Mouse (Mus musculus): Measurements from ENCODE around the gene Ano6. TPM values are rescaled to one million over a fixed set of nuclear protein-coding genes. Genes with fewer than 3 reads are reported as not detected.
"Not testable (repeated sequence)": the region's sequence is repeated elsewhere in the genome, so short reads cannot be mapped to it uniquely, and the experiment has no call there.

Ano6 gene
- total RNA-seq, 2 experiments from 2014 or later = 87.9 to 88.7 TPM

DNA sequence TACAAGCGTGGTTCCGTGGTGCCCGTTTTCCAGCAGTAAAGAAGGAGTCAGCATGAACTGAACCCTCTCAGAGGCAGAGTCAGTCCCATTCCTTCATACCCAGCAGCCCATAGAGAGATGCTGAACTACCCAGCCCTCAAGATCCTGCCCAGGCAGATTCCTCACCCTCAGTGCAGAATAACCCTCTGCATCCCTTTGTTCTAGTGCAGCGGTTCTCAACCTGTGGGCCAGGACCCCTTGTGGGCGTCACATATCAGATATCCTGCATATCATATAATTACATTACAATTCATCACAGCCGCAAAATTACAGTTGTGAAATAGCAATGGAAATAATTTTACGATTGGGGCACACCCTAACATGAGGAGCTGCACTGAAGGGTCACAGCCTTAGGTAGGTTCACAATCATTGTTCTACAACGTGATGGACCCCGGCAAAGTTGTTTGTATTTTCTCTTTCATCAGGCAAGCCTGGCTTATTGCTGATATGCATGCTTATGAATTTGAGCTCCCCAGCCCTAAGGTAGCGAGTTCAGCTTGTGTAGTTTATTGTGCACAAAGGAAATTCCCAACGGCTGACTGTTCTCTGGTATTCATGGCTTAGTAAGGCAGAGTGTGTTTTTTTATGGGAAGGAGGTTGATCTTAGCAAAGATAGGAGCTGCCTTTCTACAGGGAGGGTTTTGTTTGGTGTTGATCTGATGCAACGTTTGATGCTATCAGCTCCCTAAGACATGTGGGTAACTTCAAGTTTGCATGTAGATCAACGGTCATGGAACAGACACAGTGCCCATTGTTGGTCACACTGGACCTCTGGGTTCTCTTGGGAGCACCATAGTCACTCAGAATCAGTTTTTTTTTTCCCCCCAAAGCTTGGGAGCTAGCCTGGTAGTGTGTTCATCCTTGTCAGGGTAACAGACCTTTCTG, 33.0 kb downstream of the Ano6 start:
- DNase-seq (ENCODE audit: low spot score in 2 of 2) = no peak

DNA sequence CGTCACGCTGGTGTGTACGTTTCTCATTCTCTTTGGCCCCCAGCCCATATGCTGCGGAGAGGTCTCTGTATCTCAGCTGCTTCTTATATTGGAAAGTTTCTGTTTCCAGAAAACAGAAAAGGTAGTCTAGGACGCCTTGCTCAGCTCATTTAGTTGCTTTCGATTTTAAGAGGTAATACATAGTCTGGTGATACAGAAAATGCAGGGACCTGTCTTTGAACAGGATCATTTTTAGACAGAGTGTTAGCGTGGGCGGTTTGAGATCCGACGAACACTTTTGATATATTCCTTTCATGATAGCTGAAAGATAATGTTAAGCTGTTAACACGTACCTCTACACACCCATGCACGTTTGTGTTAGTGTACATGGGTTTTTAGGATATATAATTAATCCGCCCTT, 35.9 kb downstream of the Ano6 start:
- DNase-seq (ENCODE audit: low spot score in 2 of 2) = no peak

DNA sequence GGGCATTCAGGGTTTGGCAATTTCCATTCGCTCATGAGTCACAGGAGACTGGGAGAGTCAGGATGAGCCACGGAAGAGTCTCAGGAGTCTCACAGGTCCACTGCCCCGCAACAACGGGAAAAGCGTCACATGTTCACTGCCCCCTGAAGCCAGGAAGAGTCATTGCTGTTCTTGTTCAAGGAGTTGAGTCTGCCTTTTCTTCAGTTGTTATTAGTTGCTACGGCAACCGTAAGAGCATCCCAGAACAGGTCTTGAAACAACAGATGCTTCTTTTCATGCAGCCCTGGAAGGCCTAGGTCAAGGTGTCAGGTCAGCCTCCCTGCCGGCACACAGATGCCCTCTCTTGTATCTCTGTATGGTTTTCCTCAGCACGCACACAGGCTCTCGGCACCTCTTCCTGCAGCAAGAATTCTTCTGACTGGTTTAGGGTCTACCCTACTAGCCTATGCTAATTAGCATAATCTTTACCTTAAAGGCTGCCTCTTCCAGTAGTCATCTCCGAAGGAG, 36.9 kb downstream of the Ano6 start:
- no peak for DNase-seq (ENCODE audit: low spot score in 2 of 2)

DNA sequence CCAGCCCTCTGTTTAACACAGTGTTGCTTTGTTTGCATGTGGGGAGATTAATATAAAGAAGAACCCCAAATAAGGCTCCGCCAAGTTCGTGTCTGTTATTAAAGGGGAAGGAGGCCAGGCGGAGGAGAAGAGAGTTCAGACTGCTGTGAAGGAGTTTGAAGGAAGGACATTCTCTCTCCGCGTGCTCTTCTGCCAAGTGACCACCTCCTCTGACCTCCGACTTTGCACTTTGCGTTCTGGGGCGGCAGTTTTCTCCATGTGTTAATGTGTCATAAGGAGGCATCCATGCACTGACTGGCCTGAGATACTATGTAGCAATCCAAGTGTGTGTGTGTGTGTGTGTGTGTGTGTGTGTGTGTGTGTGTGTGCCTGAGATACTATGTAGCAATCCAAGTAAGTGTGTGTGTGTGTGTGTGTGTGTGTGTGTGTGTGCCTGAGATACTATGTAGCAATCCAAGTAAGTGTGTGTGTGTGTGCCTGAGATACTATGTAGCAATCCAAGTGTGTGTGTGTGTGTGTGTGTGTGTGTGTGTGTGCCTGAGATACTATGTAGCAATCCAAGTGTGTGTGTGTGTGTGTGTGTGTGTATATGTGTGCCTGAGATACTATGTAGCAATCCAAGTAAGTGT, 37.5 kb downstream of the Ano6 start:
- DNase-seq (ENCODE audit: low spot score in 2 of 2) = not testable (repeated sequence)

DNA sequence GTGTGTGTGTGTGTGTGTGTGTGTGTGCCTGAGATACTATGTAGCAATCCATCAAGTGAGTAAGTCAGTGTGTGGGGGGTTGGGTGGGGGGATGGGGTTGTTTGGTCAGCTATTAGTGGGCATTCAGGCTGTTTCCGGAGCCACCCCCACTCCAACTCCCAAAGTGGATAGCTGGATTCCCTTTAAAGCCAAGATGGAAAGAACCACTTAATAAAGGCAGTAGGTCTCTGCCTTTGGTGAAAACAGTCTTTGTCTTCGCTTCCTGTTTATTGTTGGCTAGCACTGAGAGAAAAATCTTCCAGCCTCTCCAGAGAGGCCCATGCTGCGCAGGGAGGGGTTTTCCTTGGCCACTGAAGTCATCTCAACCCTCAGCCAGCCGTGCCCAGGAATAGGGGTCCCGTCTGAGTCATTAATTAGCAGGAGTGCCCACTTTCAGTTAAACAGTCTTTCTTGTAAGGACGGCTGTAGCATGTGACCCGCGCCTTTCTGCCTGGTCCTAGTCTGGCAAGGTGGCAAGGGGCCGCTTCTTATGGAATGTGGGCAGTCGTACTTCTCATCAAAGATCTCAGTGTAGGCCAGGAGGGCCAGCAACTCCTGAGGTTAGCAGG, 38.1 kb downstream of the Ano6 start:
- no peak for DNase-seq (ENCODE audit: low spot score in 2 of 2)

DNA sequence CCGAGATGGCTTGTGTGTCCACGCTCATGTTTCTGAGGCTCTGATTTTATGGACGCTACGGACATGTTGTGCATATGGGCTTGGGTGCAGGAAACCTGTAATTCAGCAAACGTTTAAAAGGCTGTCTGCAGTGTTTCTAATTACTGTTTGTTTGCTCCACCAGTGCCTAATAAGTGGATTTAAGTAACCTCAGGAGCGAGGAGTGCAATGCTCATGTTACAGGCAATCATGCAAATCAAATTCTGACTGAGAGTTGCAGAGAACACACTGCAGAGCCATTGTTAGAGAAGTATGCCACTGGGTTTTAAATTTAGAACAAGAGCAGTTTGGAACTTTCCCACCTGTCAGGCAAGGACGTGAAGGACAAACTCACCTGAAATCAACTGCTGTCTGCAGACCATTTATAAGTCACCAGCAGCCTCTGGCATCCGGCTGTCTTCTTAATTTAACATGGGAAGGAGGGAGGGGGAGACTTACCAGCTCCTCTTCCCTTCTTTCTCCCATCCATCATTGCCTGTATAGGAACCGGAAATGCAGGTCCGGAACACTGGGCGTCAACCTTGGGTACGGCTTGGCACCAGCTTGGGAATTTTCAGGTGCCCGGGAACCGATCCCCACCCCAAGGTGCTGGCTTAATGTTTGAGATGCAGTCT, 39.0 kb downstream of the Ano6 start:
- no peak for DNase-seq (ENCODE audit: low spot score in 2 of 2)

DNA sequence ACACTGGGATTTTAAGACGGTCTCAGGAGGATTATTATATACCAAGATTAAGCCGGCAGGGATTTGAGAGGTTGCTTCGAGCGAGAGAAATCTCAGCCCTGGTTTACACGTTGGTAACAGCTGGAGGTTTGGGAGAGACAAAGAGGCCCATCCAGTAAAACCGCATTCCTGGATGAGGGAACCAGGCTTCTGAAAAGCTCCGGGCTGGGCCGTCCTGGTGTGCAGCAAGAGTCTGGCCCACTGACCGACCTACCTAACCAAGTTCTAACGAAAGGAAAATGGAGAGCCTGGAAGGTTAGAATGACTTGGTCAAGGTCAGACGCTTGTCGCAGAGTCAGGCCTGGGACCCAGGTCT, 39.5 kb downstream of the Ano6 start:
- no peak for DNase-seq (ENCODE audit: low spot score in 2 of 2)

DNA sequence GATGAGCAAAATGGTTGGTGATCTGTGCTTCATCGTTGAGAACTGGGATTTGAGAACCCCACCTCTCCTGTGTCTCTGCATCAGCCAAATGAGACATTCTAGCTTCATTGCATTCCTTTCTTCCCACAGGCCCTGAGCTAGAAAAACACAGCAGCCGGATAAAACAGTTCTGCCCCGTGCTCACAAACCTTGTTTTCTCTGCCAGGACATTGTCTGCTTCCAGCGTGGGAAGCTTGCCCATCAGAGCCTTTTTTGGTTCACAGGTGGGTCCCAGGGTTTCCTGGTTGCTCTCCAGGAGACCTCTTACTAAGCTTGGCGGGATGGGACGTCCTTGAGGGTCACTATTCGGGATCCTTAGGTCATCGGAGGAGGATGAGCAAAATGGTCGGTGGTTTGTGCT, 42.6 kb downstream of the Ano6 start:
- no peak for DNase-seq (ENCODE audit: low spot score in 2 of 2)

DNA sequence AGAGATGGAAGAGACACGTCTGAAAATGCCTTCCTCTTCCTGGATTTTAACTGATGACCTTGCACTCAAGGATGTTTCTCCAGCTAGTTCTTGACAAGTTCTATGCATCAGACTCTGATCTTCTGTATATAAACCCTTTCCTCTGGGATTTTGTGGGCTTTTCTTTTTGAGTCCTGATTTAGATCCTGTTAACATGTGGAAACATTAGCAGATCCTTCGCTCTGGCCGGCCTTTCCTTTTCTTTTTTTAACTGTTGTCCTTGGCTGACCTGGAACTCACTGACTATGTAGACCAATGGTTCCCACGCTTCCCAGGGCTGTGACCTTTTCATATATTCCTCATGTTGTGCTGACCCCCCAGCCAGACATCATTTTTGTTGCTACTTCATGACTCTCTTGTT, 45.4 kb downstream of the Ano6 start:
- no peak for DNase-seq (ENCODE audit: low spot score in 2 of 2)

DNA sequence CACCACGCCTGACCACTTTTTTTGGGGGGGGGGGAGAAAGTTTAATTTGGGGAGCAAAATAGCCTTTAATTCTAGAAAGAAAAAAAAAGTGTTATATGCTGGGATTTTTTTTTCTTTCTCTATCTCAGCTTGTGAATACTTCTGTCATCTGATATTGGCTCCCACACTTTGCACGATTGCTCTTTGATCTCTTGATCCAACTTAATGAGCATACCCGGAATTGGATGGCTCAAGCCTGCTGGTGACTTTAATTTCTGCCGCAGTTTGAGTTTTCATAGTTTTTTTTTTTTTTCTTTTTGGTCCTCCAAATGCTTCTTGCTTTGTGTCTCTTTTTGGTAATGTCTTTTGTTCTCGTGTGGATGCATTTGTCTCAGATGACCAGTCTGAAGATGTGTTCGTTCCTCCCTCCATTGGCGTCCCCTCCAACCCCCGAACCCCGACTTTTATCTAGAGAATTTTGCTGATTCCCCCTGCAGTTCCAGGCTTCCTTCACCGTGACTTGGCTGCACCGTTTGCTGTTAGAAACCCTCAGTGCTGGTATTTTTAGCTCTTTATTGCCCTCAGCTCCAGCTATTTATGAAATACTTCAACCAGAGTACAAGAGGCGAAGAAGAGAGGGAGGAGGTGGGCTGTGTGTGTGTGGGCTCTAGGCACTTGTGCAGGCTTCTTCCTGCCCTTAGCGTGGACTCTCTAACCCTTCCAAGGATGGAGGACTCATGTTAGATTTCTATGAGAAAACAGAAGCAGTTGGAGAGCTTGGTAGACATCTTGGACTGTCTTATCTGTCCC, 46.2 kb downstream of the Ano6 start:
- DNase-seq (ENCODE audit: low spot score in 2 of 2) = no peak

DNA sequence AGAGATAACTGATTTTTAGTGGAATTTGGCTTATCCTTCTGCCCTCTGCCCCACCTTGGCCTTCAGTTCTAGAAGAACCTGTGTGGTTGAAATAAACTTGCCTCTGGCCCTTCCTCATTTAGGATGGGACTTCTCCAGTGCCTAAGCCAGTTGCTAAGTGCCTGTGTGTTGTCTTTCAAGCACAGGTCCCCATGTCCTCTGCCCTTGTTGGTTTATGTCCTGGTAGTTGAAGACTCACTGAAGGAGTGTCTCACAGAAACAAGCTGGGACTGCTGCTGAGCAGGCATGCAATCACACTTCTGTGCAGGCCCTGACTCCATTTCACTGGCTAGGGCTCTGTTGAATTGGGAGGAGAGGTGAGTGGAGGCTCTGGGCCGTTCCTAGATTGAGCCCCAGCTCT, 46.9 kb downstream of the Ano6 start:
- DNase-seq (ENCODE audit: low spot score in 2 of 2) = no peak

DNA sequence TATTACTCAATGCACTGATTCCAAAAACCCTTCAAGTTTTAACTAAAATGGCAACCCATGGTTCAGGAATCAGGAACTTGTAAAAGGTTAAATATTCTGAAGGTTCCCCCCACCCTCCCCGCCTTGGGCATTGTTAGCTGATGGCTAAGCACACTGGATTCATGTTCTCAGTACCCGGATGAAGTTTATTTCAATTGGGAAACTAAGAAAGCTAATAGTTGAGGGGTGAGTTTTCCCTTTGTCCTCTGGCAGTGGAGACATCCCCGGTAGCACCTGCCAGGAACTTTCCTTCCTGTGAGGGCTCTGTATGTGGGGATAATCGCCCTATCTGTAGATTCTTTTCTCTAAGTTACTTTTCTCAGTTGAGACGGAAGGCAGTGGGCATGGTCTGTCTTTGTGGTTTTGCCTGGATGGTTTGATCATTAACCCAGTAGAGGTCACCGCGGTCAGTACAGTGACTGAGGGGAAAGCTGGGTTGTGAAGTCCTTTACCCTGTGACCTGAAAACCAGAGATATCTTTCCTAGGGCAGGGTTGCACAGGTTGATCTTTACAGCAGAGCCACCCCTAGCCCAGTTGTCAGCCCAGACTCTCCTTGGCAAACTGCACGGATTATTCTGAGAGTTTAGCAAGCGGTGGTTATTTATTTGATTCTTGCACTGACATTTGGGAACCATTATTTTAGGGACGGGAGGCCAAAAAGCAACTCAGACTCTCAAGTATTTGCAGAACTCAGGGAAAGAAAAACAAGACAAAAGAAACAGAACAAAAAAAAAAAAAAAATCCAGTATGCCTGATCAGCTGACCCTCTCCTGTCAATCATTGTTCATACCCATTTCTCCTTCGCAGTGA, 47.8 kb downstream of the Ano6 start:
- no peak for DNase-seq (ENCODE audit: low spot score in 2 of 2)

DNA sequence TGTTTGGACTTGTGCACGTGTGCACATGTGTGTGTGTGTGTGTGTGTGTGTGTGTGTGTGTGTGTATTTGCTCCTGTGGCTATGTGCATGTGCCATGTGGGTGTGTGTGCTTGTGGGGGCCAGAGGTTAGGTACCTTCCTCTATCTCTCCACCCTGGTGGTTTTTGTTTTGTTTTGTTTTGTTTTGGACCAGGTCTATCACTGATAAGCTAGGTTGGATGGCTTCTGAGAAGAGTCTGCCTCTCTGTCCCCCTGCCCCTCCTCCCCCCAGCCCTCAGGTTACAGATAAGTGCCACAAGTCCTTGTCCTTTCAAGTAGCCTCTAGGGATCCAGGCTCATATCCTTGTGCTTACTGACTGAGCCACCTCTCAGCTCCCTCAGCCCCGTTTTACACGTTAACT, 49.1 kb downstream of the Ano6 start:
- no peak for DNase-seq (ENCODE audit: low spot score in 2 of 2)

DNA sequence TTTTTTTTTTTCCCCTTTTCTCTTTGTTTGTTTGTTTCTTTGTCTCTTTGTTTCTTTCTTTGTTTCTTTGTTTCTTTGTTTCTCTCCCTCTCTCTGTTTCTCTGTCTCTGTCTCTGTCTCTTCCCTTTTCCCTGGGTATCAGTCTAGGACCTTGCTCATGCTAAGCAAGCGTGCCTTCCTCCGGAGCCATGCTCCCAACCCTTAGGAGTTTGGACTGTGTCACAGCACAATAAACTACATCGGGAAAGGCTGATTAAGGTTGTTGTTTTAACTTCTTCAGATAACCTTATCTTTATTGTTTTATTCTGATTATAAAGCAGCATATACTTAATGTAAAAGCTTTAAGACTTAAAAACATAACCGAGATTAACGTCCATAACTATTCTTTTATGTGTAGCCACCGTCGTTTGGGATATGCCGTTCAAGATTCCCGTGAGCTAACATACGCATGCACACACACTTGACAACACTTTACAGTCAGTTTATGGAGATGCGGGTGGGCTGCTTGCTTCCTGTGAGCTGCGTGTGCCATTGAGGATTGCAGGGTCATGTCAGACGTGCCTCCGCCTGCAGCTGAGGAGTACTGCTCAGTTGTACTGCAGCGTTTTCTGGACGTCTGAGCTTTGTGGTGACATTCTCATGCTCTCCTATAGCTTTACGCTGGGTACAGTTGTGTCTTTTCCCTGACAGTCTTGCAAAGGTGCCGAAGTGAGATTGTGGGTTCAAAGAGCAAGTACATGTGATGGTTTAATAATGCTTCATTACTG, 52.7 kb downstream of the Ano6 start:
- DNase-seq (ENCODE audit: low spot score in 2 of 2) = no peak

DNA sequence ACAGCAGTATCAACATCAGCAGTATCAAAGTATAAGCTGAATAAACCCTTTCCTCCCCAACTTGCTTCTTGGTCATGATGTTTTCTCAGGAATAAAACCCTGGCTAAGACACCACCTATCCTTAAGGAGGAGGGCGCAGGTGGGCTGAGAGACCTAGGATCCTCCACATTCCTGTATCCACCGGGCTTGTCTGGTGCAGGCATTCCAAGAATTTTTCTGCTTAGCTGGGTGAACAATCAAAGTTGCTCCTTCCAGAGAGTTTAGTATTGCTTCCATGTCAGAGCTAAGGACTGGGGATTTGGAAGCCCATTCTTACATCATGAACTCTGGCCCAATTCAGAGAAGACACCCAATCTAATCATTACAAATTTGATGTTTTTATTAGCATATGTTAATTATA, 53.8 kb downstream of the Ano6 start:
- DNase-seq (ENCODE audit: low spot score in 2 of 2) = no peak

DNA sequence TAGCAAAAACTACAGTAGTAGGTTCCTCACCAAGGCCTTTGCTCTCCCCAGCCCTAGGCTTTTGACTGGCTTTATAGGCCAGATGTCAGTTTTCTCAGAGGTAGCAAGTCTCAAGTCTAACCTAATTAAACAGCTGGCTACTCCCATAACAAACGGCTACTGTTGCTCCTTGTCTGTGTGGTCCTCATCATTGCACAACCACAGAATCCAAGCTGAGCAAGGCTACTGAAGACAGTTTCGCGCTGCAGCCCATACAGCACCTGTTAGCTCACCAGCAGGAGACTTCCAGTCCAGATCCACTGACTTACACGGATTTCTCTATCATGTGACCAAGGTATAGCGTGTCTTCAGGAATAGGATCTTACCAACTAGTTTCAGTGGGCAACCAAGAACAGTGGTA, 55.5 kb downstream of the Ano6 start:
- no peak for DNase-seq (ENCODE audit: low spot score in 2 of 2)

DNA sequence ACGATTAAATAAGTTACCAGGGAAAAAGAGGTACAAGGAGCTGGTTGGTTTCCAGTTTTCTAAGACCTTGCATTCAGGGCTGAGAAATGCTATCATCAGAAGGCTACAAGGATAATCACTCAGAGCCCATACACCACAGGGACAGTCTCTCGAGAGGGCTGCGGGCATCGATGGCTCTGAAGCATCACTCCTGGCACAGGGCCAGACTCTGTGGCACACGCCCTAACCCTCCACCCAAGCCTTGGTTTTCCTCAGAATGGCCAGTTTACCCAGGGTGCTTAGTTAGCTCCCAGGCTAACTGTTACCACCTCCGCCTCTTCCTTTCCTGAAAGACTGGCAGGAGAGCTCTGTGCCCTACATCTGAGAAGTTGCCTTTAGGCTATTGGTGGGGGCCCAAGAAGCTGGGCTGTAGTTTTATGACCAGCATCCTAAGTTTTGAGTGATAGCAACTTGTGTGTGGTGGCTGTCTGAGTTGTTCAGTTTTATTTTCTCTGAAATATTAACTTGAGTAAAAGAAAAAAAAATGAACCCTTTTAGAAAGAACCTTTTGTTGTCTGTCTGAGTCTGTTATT, 57.9 kb downstream of the Ano6 start:
- DNase-seq (ENCODE audit: low spot score in 2 of 2) = no peak

DNA sequence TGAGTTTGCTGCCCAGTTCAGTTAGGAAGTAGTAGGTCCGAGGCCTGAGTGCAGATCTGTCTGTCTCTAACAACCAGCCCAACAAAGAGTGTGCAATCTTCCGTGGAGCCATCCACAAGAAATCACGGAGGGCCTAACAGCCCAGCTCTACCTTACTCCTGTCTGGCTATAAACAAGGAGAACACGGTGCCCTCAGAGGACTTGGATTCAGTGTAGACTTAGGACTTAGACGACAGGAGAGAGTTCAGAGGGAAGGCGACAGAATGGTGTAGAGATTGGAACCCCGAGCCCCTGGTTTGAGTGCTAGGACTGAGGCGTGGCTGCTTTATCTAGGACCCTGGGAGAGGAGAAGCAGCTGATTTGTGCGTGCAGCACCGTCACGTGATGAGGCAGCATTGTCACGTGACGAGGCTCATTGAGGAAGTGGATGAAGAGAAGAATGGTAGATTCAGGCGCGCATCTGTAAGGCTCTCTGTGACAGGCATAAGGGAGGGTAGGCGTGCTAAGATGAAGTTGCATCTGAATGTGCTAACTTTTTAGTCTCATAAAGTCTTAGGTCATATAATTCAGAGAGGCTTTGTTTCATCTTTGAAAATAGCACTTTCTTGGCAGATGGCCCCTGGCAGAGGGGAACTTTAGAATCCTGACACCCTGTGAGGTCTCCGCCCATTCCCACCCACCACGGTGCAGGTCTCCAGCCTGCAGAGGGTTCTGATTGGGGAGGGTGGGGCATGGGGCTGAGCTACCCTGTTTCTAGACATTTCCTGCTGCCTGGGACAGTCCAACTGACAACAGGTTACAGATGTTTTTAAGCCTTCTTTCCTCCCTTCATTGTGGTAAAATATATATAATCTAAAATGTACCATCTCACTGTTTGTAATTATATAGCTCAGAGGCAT, 59.1 kb downstream of the Ano6 start:
- no peak for DNase-seq (ENCODE audit: low spot score in 2 of 2)
